Mouse (Mus musculus) kidney, adult 2 months (tissue): ENCODE data around the gene Sgpl1. TPM values are rescaled to one million over a fixed set of nuclear protein-coding genes. Genes with fewer than 3 reads are reported as not detected.

Experiments used
- DNase-seq: peaks from one replicate; pipeline ENCODE4 v3.0.0; 2021
- H3K27ac ChIP-seq: fragments of 200-500 bp; 2 replicates; pipeline ENCODE4 v1.5.1; 2012; ENCODE audit warnings: low read depth, low read length, control low read depth, inconsistent platforms; ENCODE audit not compliant: insufficient read depth
- H3K27me3 ChIP-seq: fragments of 200-500 bp; replicated peaks from 2 replicates; pipeline ENCODE4 v1.6.1; 2012; ENCODE audit warnings: mild to moderate bottlenecking, moderate library complexity, low read length, inconsistent platforms; ENCODE audit not compliant: control insufficient read depth, insufficient read depth
- H3K36me3 ChIP-seq: fragments of 200-500 bp; 2 replicates; pipeline ENCODE4 v1.6.1; 2012; ENCODE audit warnings: mild to moderate bottlenecking, moderate library complexity, low read length, inconsistent platforms; ENCODE audit not compliant: control insufficient read depth, insufficient read depth
- H3K4me1 ChIP-seq: fragments of 200-500 bp; 2 replicates; pipeline ENCODE4 v1.6.1; 2011; ENCODE audit warnings: low read length; ENCODE audit not compliant: control insufficient read depth, insufficient read depth
- H3K4me3 ChIP-seq: fragments of 200-500 bp; 2 replicates; pipeline ENCODE4 v1.5.1; 2011; ENCODE audit warnings: mild to moderate bottlenecking, low read depth, low read length, control low read depth; ENCODE audit not compliant: insufficient read depth
- CTCF ChIP-seq: fragments of 200-500 bp; conservative IDR thresholded peaks from 2 replicates; pipeline ENCODE4 v1.5.1; 2011; ENCODE audit warnings: low read depth, mild to moderate bottlenecking, control low read depth, low read length, moderate library complexity, mixed read lengths; ENCODE audit not compliant: insufficient read depth, insufficient read length
- POLR2A ChIP-seq: fragments of 200-500 bp; IDR thresholded peaks from one replicate; pipeline ENCODE4 v1.6.1; 2011; ENCODE audit warnings: low read depth, low read length, control low read depth
- WGBS: fragments of 180-500 bp; shearing (Covaris S2); methylation state at CpG from one replicate; pipeline ENCODE4 v1.1.7; 2018; 5-methylcytosine and 5-hydroxymethylcytosine counted together
- polyA plus RNA-seq: library from polyadenylated mRNA; depleted of rRNA; stranded (reverse); fragments of >200 nt; gene quantifications from 2 replicates; pipeline ENCODE4 v1.2.3, GENCODE M21; 2012

Sgpl1 gene
- polyA plus RNA-seq, 1 experiment, result 39.7 TPM

- no peak overlapping the region for H3K4me3 ChIP-seq
- 90% methylated on average over 2 of the region's 2 CpGs for WGBS
- TF ChIP-seq POLR2A (no peak), CTCF (no peak)
- no peaks in the 10 kb centered on the region for H3K36me3 ChIP-seq
- peaks cover 8% of the 10 kb centered on the region; the same call in 1 of the 2 replicates for H3K4me1 ChIP-seq
- DNase-seq, result no peak
- H3K27me3 ChIP-seq, result no peaks in the 10 kb centered on the region
- 0 out of 2 replicates have a peak overlapping the region, but pooled peaks have one; percentile 9 for H3K27ac ChIP-seq
Observed at GRCm38 (mm10) chr10:61143343-61143742, 4.2 kb downstream of the Sgpl1 start.

- H3K27me3 ChIP-seq, result no peaks in the 10 kb centered on the region
- TF ChIP-seq CTCF (no peak), POLR2A (no peak)
- 60% methylated on average over 1 of the region's 1 CpGs for WGBS
- no peaks in the 10 kb centered on the region for H3K4me1 ChIP-seq
- H3K4me3 ChIP-seq, result no peak overlapping the region
- no peak for DNase-seq
- H3K27ac ChIP-seq, result no peak overlapping the region
- H3K36me3 ChIP-seq, result no peaks in the 10 kb centered on the region
Observed at GRCm38 (mm10) chr10:61137567-61137966, 9.9 kb downstream of the Sgpl1 start.

GRCm38 (mm10) chr10:61135226-61135839 is 12.2 kb downstream of the Sgpl1 start:
- Histone ChIP-seq H3K27me3 (no peaks in the 10 kb centered on the region), H3K4me1 (no peaks in the 10 kb centered on the region), H3K36me3 (no peaks in the 10 kb centered on the region), H3K27ac (peak overlapping the region; percentile 35; the same call in 1 of the 2 replicates), H3K4me3 (no peak overlapping the region)
- DNase-seq, result no peak
- 43% methylated on average over 3 of the region's 3 CpGs for WGBS
- no peak for TF ChIP-seq CTCF
- TF ChIP-seq POLR2A, result no peak

DNA sequence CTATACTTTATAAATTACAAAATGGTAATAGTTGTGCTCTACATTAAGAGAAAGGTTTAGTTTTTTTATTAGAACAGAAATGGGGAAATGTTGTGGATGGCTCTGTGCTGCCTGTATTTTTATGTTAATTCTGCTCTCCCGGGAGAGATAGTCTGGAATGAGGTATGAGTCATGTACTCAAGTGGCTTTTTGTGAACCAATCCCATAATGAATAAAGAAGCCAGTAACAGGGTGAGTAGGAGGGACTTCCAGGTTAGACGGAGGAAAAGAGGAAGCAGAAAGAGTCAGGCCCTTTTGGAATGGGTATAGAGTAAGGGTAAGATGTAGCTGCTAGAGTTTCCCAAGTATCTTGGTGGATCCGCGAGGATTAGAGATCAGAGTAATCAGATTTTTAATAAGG is 13.5 kb downstream of the Sgpl1 start:
- no peak overlapping the region for H3K27ac ChIP-seq
- no peak overlapping the region for H3K4me3 ChIP-seq
- H3K36me3 ChIP-seq, result no peaks in the 10 kb centered on the region
- no peak for DNase-seq
- no peaks in the 10 kb centered on the region for H3K27me3 ChIP-seq
- TF ChIP-seq POLR2A (no peak), CTCF (no peak)
- 80% methylated on average over 4 of the region's 4 CpGs for WGBS
- H3K4me1 ChIP-seq, result no peaks in the 10 kb centered on the region

DNA sequence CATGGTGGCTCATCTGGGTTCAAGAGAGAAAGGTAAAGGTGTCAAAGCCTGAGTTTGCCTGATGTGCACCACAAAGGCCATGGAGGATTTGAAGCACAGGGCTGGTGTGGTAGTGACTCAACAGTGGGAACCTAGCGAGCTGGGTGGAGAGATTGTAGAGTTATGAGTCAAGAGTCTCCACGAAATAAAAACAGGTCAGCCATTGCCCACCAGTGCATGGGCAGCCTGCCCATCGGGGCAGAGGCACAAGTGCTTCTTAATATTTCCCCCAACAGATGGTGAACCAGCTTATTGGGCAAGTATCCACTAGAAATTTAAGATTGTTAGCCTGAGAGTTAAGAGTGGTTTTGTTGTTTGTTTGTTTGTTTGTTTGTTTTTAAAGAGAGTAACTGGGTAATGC is 16.5 kb downstream of the Sgpl1 start:
- no peak for DNase-seq
- TF ChIP-seq POLR2A, result no peak
- TF ChIP-seq CTCF, result no peak
- no peaks in the 10 kb centered on the region for H3K36me3 ChIP-seq
- WGBS, result 88% methylated on average over 3 of the region's 3 CpGs
- no peak overlapping the region for H3K4me3 ChIP-seq
- no peaks in the 10 kb centered on the region for H3K27me3 ChIP-seq
- H3K4me1 ChIP-seq, result no peaks in the 10 kb centered on the region
- H3K27ac ChIP-seq, result no peak overlapping the region

DNA sequence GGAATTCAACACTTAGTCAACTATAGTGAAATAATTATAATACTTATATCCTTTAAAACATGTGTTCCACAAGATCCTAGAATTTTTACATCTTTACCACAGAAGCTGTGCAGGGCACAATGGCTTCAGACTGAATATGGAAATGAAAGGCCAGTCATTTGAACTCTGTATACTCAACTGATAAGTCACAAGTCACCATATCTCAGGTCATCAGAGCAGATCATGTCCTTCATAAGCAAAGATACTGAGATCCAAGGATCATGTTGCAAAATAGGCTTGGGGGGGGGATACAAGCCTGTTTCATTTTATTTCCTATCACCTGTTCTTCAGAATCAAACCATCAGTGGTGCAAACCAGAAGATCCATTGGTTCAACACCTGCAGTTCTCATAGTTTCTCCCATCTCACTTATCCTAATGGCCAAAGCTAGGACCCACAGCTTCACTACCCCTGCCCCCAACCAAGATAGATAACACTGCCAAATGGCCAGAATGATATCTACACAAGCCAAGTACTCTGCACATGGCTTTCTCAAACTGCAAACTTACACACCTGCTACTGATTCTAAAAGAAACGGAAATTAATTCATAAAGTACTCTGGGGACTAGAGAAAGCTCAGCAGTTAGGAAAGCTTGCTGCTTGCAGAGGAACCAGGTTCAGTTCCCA is 18.7 kb downstream of the Sgpl1 start:
- Histone ChIP-seq H3K27ac (no peak overlapping the region), H3K36me3 (no peaks in the 10 kb centered on the region), H3K4me3 (no peak overlapping the region), H3K27me3 (no peaks in the 10 kb centered on the region), H3K4me1 (no peaks in the 10 kb centered on the region; the same call in 1 of the 2 replicates)
- 96% methylated on average over 1 of the region's 1 CpGs for WGBS
- no peak for DNase-seq
- TF ChIP-seq CTCF, result no peak

GRCm38 (mm10) chr10:61124462-61124861 is 23.0 kb downstream of the Sgpl1 start:
- 76% methylated on average over 2 of the region's 2 CpGs for WGBS
- Histone ChIP-seq H3K27ac (no peak overlapping the region), H3K36me3 (peaks cover 2% of the 10 kb centered on the region; the same call in 1 of the 2 replicates), H3K27me3 (no peaks in the 10 kb centered on the region), H3K4me1 (no peaks in the 10 kb centered on the region; the same call in 1 of the 2 replicates), H3K4me3 (no peak overlapping the region)
- no peak for DNase-seq
- TF ChIP-seq CTCF (no peak), POLR2A (no peak)
